In genomic region chr5:74285289-74285688, GRCm38 (mm10) we compare ENCODE assay signal across 17 mouse cellular contexts.
A peak's percentile ranks its signal among the peaks of the same experiment; 100 is the strongest.
DNase-seq lines count a peak whose midpoint lies in the region; ATAC-seq and TF ChIP-seq lines count a peak whose summit lies in the region.
"Had no signal": no experiment of that assay in that cellular context is flagged by ENCODE, and none has a peak within 500 bp of the region (broad histone marks: within the 10 kb centered on the region; RNA-seq: fewer than 3 reads in every experiment).

No protein-coding gene starts in this region.

- H3K4me2 ChIP-seq in heart, postnatal 0 days (ENCODE audit: low read depth, low read length) = no peak overlapping the region
- no peak overlapping the region for H3K4me2 ChIP-seq in embryonic facial prominence, embryonic 12.5 days (replicated peaks)
- H3K4me2 ChIP-seq in hindbrain, postnatal 0 days (ENCODE audit: low read depth, low read length) = no peak overlapping the region
- H3K4me2 ChIP-seq: stomach, embryonic 15.5 days had no signal

- TF ChIP-seq POLR2A in MEL (IDR thresholded peaks at IDR 0.05; ENCODE audit: control insufficient read depth in 1 of 2, insufficient read depth in 1 of 2, low read depth in 1 of 2, low read length in 2 of 2, poor library complexity in 1 of 2) = no peak

- no peak for DNase-seq in heart, postnatal 0 days (ENCODE audit: low spot score)
- DNase-seq in heart, adult 18-20 months = no peak
- DNase-seq in MEL (ENCODE audit: low read depth, low spot score) = peak; percentile 64
- DNase-seq in hindbrain, postnatal 0 days (ENCODE audit: low spot score) = no peak
- DNase-seq in spleen, postnatal 36 days (ENCODE audit: low spot score in 2 of 2) = no peak
- DNase-seq: adrenal gland, postnatal 10 days; cerebellum, postnatal 25 days; forebrain, postnatal 0 days; gastrocnemius, postnatal 36 days; kidney, adult 9 months; lung, adult 18-20 months; thymus, postnatal 4 days had no signal

- no peaks in the 10 kb centered on the region for H3K27me3 ChIP-seq in heart, postnatal 0 days (ENCODE audit: control insufficient read depth, insufficient read depth, low read length)
- H3K27me3 ChIP-seq in MEL (ENCODE audit: control insufficient read depth in 1 of 2, insufficient read depth in 2 of 2, low read length in 2 of 2) = no peaks in the 10 kb centered on the region
- no peaks in the 10 kb centered on the region; the same call in 1 of the 2 replicates for H3K27me3 ChIP-seq in embryonic facial prominence, embryonic 12.5 days
- no peaks in the 10 kb centered on the region for H3K27me3 ChIP-seq in hindbrain, postnatal 0 days (ENCODE audit: insufficient read depth, low read length)
- H3K27me3 ChIP-seq: stomach, embryonic 15.5 days had no signal

- no peak for TF ChIP-seq RAD21 in MEL (IDR thresholded peaks at IDR 0.05; ENCODE audit: low read depth, low read length)

- peak overlapping the region; percentile 55; the same call in 1 of the 2 replicates for H3K27ac ChIP-seq in heart, postnatal 0 days (ENCODE audit: low read depth)
- no peak overlapping the region; the same call in 1 of the 2 replicates for H3K27ac ChIP-seq in MEL (ENCODE audit: control insufficient read depth, low read depth, low read length)
- H3K27ac ChIP-seq in embryonic facial prominence, embryonic 12.5 days = 0 out of 2 replicates have a peak overlapping the region, but pooled peaks have one; percentile 17
- no peak overlapping the region for H3K27ac ChIP-seq in hindbrain, postnatal 0 days
- H3K27ac ChIP-seq: stomach, embryonic 15.5 days had no signal

- ATAC-seq in heart, postnatal 0 days (ENCODE audit: insufficient read depth, low read depth) = no peak
- ATAC-seq in embryonic facial prominence, embryonic 12.5 days (ENCODE audit: insufficient number of reproducible peaks, insufficient read depth, low FRiP score, low TSS enrichment) = no peak
- peak; percentile 73 for ATAC-seq in megakaryocyte progenitor cell, adult 5-6 weeks (replicated peaks; ENCODE audit: poor library complexity)
- no peak for ATAC-seq in hindbrain, postnatal 0 days
- ATAC-seq in inflammation-experienced regulatory T-cells, adult 6 months = no peak
- ATAC-seq: forebrain, postnatal 0 days; hindbrain, embryonic 16.5 days had no signal

- H3K79me2 ChIP-seq in MEL (ENCODE audit: control insufficient read depth, insufficient read depth, low read length, poor library complexity) = no peaks in the 10 kb centered on the region

- no peaks in the 10 kb centered on the region for H3K9me3 ChIP-seq in heart, postnatal 0 days (replicated peaks; ENCODE audit: control insufficient read depth, low read length)
- no peaks in the 10 kb centered on the region for H3K9me3 ChIP-seq in MEL (replicated peaks; ENCODE audit: insufficient read depth, low read length)
- H3K9me3 ChIP-seq in embryonic facial prominence, embryonic 12.5 days = no peaks in the 10 kb centered on the region
- H3K9me3 ChIP-seq in hindbrain, postnatal 0 days (ENCODE audit: low read length) = no peaks in the 10 kb centered on the region
- H3K9me3 ChIP-seq: stomach, embryonic 15.5 days had no signal

- no peak for TF ChIP-seq EP300 in heart, postnatal 0 days (IDR thresholded peaks at IDR 0.05; ENCODE audit: low read depth)
- TF ChIP-seq EP300 in MEL (IDR thresholded peaks at IDR 0.05; ENCODE audit: low read depth in 1 of 2, low read length in 2 of 2) = no peak

- 80% methylated on average over 2 of the region's 2 CpGs for WGBS in heart, postnatal 0 days
- 55% methylated on average over 2 of the region's 2 CpGs for WGBS in embryonic facial prominence, embryonic 12.5 days
- WGBS in hindbrain, postnatal 0 days = 94% methylated on average over 2 of the region's 2 CpGs

- H3K4me3 ChIP-seq in heart, postnatal 0 days (ENCODE audit: low read depth, low read length) = no peak overlapping the region
- no peak overlapping the region for H3K4me3 ChIP-seq in MEL (ENCODE audit: control insufficient read depth in 1 of 2, insufficient read depth in 1 of 2, low read depth in 2 of 2, low read length in 2 of 2)
- no peak overlapping the region for H3K4me3 ChIP-seq in embryonic facial prominence, embryonic 12.5 days
- no peak overlapping the region for H3K4me3 ChIP-seq in hindbrain, postnatal 0 days (ENCODE audit: low read length)
- H3K4me3 ChIP-seq: stomach, embryonic 15.5 days had no signal

- peaks cover 18% of the 10 kb centered on the region for H3K4me1 ChIP-seq in heart, postnatal 0 days (ENCODE audit: control insufficient read depth, insufficient read depth)
- peaks cover 6 to 8% of the 10 kb centered on the region in 2 experiments; a peak in 3 of 4 replicates for H3K4me1 ChIP-seq in MEL (ENCODE audit: control insufficient read depth in 1 of 2, insufficient read depth in 2 of 2, low read length in 2 of 2)
- H3K4me1 ChIP-seq in embryonic facial prominence, embryonic 12.5 days = peaks cover 33% of the 10 kb centered on the region
- H3K4me1 ChIP-seq in hindbrain, postnatal 0 days (ENCODE audit: insufficient read depth, low read length) = no peaks in the 10 kb centered on the region

- no peaks in the 10 kb centered on the region for H3K36me3 ChIP-seq in heart, postnatal 0 days (replicated peaks; ENCODE audit: control insufficient read depth, insufficient read depth, low read length)
- H3K36me3 ChIP-seq in MEL (ENCODE audit: control insufficient read depth in 1 of 2, insufficient read depth in 2 of 2, low read length in 2 of 2) = peaks cover 0 to 5% of the 10 kb centered on the region in 2 experiments; a peak in 2 of 4 replicates
- no peaks in the 10 kb centered on the region for H3K36me3 ChIP-seq in embryonic facial prominence, embryonic 12.5 days
- H3K36me3 ChIP-seq in hindbrain, postnatal 0 days (ENCODE audit: insufficient read depth, low read length) = no peaks in the 10 kb centered on the region
- H3K36me3 ChIP-seq: stomach, embryonic 15.5 days had no signal

- H3K9ac ChIP-seq in heart, postnatal 0 days (replicated peaks; ENCODE audit: low read depth, low read length) = no peak overlapping the region
- no peak overlapping the region for H3K9ac ChIP-seq in MEL (ENCODE audit: control insufficient read depth, low read depth, low read length, poor library complexity, severe bottlenecking)
- no peak overlapping the region for H3K9ac ChIP-seq in embryonic facial prominence, embryonic 12.5 days
- H3K9ac ChIP-seq in hindbrain, postnatal 0 days (replicated peaks; ENCODE audit: low read length) = no peak overlapping the region
- H3K9ac ChIP-seq: forebrain, postnatal 0 days; stomach, embryonic 15.5 days had no signal

- no peak for TF ChIP-seq CTCF in heart, postnatal 0 days (IDR thresholded peaks at IDR 0.05; ENCODE audit: low read depth)
- no peak for TF ChIP-seq CTCF in MEL (IDR thresholded peaks at IDR 0.05 in 2 of 3, conservative IDR thresholded peaks at IDR 0.05 in 1 of 3; ENCODE audit: control insufficient read depth in 1 of 3, insufficient read depth in 1 of 3, low read depth in 2 of 3, low read length in 3 of 3, poor library complexity in 1 of 3, severe bottlenecking in 1 of 3)
- TF ChIP-seq CTCF in hindbrain, postnatal 0 days (IDR thresholded peaks at IDR 0.05; ENCODE audit: low read depth) = no peak

TF ChIP-seq in MEL, 35 proteins besides CTCF, POLR2A, EP300 and RAD21:
- TF ChIP-seq KAT2A (conservative IDR thresholded peaks at IDR 0.05; ENCODE audit: low read depth, low read length) (no peak), ZNF384 (IDR thresholded peaks at IDR 0.05; ENCODE audit: low read depth, low read length) (no peak), MEF2A (IDR thresholded peaks at IDR 0.05; ENCODE audit: extremely low read depth, insufficient replicate concordance, low read depth, low read length, poor library complexity, severe bottlenecking) (no peak), MAFK (IDR thresholded peaks at IDR 0.05; ENCODE audit: borderline replicate concordance, low read depth, low read length) (no peak), MAX (IDR thresholded peaks at IDR 0.05; ENCODE audit: low read length) (no peak), POLR2AphosphoS2 (IDR thresholded peaks at IDR 0.05; ENCODE audit: low read length) (no peak), GATA1 (IDR thresholded peaks at IDR 0.05; ENCODE audit: low read depth, low read length) (no peak), RCOR1 (IDR thresholded peaks at IDR 0.05; ENCODE audit: low read depth, low read length) (no peak), HCFC1 (IDR thresholded peaks at IDR 0.05; ENCODE audit: low read depth, low read length) (no peak), TAL1 (IDR thresholded peaks at IDR 0.05; ENCODE audit: low read length) (no peak), TCF12 (IDR thresholded peaks at IDR 0.05; ENCODE audit: low read depth, low read length) (no peak), UBTF (IDR thresholded peaks at IDR 0.05; ENCODE audit: borderline replicate concordance, insufficient read depth, low read depth, low read length) (no peak), USF2 (IDR thresholded peaks at IDR 0.05; ENCODE audit: borderline replicate concordance in 1 of 2, insufficient read depth in 1 of 2, low read depth in 1 of 2, low read length in 2 of 2) (no peak)

Comparison
In these comparisons a context has a peak if more than half of its experiments do, and no peak if none do; other contexts are left out.
1. H3K27ac ChIP-seq: peak in heart, postnatal 0 days (single experiment) and embryonic facial prominence, embryonic 12.5 days (single experiment); none in MEL (single experiment) and hindbrain, postnatal 0 days (single experiment).